Mouse (Mus musculus): ENCODE results near the gene 2010111I01Rik.
A peak's percentile ranks its signal among the peaks of the same experiment; 100 is the strongest.
"Not testable (repeated sequence)": the region's sequence is repeated elsewhere in the genome, so short reads cannot be mapped to it uniquely, and the experiment has no call there.

2010111I01Rik gene

GRCm38 (mm10) chr13:63314608-63314920 is 349.9 kb downstream of the 2010111I01Rik start:
- no peak for DNase-seq (ENCODE audit: low read depth, low spot score)

- DNase-seq (ENCODE audit: low read depth, low spot score) = not testable (repeated sequence)
These were observed 350.4 kb downstream of the 2010111I01Rik start for GRCm38 (mm10) chr13:63315111-63315510.

- no peak for DNase-seq (ENCODE audit: low read depth, low spot score)
These were observed 351.1 kb downstream of the 2010111I01Rik start for GRCm38 (mm10) chr13:63315777-63316176.

GRCm38 (mm10) chr13:63316407-63316806 is 351.7 kb downstream of the 2010111I01Rik start:
- DNase-seq (ENCODE audit: low read depth, low spot score) = no peak

DNA sequence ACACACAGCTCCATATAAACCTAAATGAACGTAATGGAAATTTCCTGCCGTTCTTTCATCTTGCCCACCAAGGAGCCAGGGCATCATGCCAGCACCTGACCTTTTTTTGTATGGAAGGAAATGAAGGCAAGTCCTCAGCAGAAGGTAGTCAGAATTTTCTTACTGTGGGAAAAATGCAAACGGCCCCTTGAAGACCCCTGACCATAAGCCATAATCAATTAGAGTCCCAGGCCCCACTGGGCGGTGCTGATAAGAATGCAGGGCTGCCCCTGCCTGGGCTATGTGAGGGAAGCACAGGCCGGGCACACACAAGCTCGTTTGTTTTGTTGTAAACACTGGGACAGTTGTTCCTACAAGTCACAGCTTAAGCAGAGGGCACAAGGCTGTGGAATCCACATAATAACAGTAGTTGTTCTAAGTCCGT is 353.0 kb downstream of the 2010111I01Rik start:
- no peak for DNase-seq (ENCODE audit: low read depth, low spot score)

DNA sequence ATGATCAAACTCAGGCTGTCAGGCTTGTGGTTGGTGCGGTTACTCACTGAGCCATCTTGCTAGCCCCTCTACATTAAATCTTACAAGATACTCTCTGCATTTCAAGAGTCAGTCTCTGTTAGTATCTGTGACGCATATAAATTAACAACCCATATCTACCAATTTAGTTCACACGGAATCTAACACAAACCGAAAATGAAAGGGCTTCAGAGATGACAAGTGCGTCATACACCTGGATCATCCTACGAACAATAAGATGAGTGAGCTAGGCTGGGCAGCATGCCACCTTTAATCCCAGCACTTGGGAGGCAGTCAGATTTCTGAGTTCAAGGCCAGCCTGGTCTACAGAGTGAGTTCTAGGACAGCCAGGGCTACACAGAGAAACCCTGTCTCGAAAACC is 355.1 kb downstream of the 2010111I01Rik start:
- DNase-seq (ENCODE audit: low read depth, low spot score) = no peak

DNA sequence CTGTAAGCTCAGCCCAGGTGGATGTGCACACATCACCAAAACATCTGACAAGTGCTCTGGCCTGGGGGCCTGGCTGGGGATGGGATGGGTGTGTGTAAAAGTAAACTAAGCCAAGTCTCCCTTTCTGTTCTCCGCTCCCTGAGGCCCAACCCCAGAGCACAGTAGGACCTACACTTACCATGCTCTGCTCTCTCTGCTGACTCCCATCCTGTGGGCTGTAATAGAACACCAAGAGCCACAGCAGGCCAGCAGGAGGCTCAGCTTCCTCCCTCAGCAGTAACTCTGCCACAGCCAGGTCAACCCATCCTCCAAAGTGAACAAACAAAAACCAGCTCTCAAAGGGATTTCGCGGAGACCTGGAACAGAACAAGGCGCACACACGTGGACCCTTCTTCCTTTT is 357.0 kb downstream of the 2010111I01Rik start:
- no peak for DNase-seq (ENCODE audit: low read depth, low spot score)

GRCm38 (mm10) chr13:63322756-63323155 is 358.1 kb downstream of the 2010111I01Rik start:
- no peak for DNase-seq (ENCODE audit: low read depth, low spot score)

DNA sequence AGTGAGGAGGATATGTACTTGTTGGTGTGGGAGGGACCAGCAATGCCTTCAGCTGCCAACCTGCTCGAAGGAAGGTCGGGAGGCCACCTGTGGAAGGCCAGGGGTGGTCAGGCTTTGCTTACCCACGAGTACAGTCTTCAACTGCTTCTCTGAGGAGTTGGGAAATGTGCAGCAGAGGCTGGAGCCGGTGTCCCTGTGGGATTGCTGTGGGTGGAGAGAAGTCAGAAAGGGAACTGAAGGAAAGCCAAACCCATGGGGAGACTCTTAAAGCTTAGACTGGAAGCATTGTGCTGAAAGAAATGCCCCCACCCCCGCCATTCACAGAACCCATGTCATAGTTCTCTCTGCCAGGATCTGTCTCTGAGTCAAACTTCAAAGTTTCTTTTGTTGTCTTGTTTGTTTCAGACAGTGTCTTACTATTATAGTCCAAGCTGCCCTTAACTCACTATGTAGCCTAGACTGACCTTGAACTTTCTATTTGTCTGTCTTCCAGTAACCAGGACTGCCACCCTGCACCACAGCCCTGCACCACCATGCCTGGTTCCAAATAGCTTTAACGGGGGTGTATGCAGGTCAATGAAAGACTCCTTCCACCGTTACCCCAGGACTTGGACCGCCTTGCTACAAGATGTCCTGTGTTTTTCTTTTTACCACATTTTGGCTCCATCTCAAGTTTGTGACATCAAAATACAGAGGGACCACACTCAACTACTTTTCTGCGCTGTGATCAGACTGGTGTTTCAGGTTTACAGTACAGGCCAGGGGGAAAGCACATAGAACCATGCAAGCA is 358.8 kb downstream of the 2010111I01Rik start:
- no peak for DNase-seq (ENCODE audit: low read depth, low spot score)

DNA sequence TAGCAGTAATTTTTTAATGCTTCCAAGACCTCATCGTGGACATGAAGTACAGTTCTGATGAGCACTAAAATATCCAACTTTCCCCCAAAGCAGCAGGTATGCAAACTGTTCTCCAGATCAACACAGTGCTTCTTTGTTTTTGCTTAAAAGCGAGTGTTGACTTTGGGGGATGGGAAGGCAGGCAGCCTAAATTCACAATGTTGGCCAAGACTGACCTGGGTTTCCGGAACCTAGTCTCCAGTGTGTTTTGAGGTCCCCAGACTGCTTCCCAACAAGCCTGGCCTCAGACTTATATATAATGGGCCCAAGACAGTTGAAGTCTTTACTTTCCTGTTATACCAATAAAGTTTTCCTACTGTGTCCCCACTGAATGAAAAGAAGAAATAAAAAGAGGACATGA is 359.6 kb downstream of the 2010111I01Rik start:
- no peak for DNase-seq (ENCODE audit: low read depth, low spot score)

- no peak for DNase-seq (ENCODE audit: low read depth, low spot score)
These were observed 360.5 kb downstream of the 2010111I01Rik start for GRCm38 (mm10) chr13:63324978-63325848.

GRCm38 (mm10) chr13:63326015-63326414 is 361.3 kb downstream of the 2010111I01Rik start:
- no peak for DNase-seq (ENCODE audit: low read depth, low spot score)

DNA sequence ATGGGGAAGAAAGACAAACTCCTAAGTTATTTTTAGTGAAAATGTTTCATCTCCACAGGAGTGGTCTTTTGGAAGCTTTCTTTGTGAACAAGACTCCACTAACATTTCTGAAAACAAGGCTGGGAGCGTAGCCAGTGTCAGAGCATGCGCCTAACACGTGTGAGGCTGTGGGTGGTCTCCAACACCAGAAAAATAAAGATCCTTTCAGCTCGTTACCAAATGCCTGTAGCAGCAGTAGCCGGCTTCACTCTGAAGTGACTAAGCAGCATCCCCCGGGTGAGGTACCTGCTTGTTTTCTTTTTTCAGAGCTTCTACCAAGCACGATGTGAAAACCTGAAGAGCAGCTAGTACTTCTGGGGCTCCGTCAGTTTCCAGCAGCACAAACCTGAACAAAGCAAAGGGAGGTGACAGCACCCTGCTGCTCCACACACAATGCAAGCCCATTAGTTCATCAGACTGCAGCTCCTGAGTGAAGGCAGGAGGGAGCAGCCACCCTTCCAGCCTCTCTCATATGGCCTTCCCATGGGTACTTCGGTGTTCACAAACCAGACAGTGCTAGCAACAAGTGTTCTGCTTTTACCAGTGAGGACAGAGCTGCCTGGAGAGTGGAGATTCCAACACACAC is 365.7 kb downstream of the 2010111I01Rik start:
- DNase-seq (ENCODE audit: low read depth, low spot score) = no peak

DNA sequence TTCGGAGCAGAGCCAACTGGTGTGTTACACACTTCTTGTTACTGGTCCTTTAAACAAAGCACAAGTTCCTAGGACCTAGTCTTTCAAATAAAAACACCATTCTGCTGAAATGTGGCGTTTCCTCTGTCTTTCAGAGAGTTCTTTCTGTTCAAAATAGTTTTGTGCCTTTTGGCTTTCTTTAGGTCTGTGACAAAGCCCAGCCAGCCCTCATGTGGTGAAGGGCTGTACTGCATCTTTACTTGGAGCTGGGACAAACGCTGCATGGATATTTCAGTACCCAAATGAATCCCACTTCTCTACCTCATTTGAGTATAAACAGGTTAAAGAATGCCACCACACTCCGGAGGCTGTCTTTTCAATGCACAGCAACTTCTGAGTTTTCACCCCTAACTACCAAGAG is 366.7 kb downstream of the 2010111I01Rik start:
- DNase-seq (ENCODE audit: low read depth, low spot score) = peak; percentile 74

GRCm38 (mm10) chr13:63332576-63333300 is 368.0 kb downstream of the 2010111I01Rik start:
- peak; percentile 81 for DNase-seq (ENCODE audit: low read depth, low spot score)

GRCm38 (mm10) chr13:63335421-63336134 is 370.9 kb downstream of the 2010111I01Rik start:
- peak; percentile 59 for DNase-seq (ENCODE audit: low read depth, low spot score)

- DNase-seq (ENCODE audit: low read depth, low spot score) = no peak
These were observed 371.6 kb downstream of the 2010111I01Rik start for GRCm38 (mm10) chr13:63336335-63336734.

DNA sequence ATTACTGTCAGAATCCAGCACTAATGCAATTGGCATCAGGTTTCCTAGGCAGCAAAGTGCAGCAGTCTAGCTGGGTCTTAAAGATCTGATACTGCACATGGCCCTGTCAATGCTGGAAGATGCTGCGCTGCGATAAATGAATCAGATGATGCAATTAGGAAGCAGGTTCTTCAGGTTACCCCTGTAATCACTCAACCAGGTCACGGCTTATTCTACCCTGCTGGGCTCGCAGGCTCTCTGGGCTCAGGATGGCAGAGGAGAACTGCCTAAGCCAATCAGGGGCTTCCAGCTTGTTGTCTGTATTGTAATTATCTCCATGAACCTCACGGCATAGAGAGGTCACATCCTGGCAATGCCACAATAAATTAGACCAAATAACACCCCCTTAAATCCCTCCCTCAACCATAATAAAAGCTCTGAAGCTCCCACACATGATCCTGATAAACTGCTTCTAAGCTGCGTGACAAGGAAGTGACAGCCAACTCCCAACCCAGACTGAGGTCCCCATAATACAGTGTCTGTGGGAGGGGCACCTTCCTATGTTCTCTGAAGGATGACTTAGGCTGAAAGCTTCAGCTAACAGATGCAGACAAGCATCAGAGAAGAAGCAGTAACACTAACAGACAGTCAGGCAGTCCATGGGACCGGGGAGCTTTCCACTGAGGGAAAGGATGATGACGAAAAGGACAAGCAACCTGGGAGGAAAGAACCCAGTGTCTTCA is 372.7 kb downstream of the 2010111I01Rik start:
- no peak for DNase-seq (ENCODE audit: low read depth, low spot score)

GRCm38 (mm10) chr13:63339946-63340345 is 375.3 kb downstream of the 2010111I01Rik start:
- DNase-seq (ENCODE audit: low read depth, low spot score) = no peak

- DNase-seq (ENCODE audit: low read depth, low spot score) = no peak
These were observed 378.1 kb downstream of the 2010111I01Rik start for GRCm38 (mm10) chr13:63342781-63343180.
